Mouse (Mus musculus) liver, adult 2 months (tissue): Measurements from ENCODE around the gene Smoc2.

Source experiments
- CTCF ChIP-seq: fragments of 200-500 bp; IDR thresholded peaks from 2 replicates; pipeline ENCODE4 v1.5.1; 2011; ENCODE audit warnings: low read depth, low read length, control low read depth
- POLR2A ChIP-seq: fragments of 200-500 bp; IDR thresholded peaks from 2 replicates; pipeline ENCODE4 v1.6.1; 2011; ENCODE audit warnings: low read length, control low read depth; ENCODE audit not compliant: insufficient read depth; ENCODE audit errors: extremely low read depth

- TF ChIP-seq POLR2A = no peak
- TF ChIP-seq CTCF = no peak
These were observed 22.4 kb downstream of the Smoc2 start for GRCm38 (mm10) chr17:14301491-14302344.
